26 mouse cellular contexts compared by ENCODE assay signal in the genomic region with DNA sequence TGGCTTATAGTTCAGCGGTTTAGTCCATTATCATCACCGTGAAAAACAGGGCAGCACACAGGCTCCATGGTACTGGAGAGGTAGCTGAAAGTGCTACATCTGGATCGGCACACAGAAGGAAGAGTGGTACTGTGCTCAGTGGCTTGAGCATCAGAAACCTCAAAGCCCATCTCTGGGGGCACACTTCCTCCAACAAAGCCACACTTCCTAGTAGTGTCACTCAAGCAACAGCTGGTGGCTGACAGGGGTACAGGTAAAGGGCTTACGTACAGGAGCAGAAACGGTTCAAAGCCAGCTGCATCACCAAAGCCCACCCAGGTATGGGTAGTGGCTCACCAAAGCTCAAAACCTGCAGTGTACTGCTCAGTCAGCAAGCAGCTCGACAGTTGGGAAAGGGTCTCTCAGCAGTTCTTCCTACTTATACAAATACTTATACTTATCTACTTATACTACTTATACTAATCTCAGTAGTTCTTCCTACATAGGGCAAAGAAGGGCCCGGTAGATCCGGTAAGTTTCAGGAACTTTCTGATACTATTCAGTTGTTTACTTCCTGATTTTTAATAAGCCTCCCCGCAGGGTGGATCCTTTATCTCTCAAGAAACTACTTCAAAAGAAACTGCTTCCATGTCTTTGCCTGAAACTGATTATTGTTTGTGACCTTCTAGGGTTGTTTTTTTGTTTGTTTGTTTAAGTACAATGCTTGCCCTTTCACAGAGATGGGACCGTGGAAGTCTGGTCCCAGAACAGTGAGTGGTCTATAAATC.
A peak's percentile ranks its signal among the peaks of the same experiment; 100 is the strongest.
DNase-seq lines count a peak whose midpoint lies in the region; ATAC-seq and TF ChIP-seq lines count a peak whose summit lies in the region.
"Had no signal": no experiment of that assay in that cellular context is flagged by ENCODE, and none has a peak within 500 bp of the region (broad histone marks: within the 10 kb centered on the region; RNA-seq: fewer than 3 reads in every experiment).

No protein-coding gene starts in this region.

- peak; percentile 27 to 57; a peak in 3 of 4 replicates for TF ChIP-seq EP300 in MEL (IDR thresholded peaks at IDR 0.05; ENCODE audit: low read depth in 1 of 2, low read length in 2 of 2)
- TF ChIP-seq EP300 in lung, postnatal 0 days (IDR thresholded peaks at IDR 0.05): no peak

- H3K9ac ChIP-seq in forebrain, embryonic 16.5 days (replicated peaks; ENCODE audit: low read depth, low read length): no peak overlapping the region
- no peak overlapping the region for H3K9ac ChIP-seq in MEL (ENCODE audit: control insufficient read depth, low read depth, low read length, poor library complexity, severe bottlenecking)
- H3K9ac ChIP-seq in lung, postnatal 0 days (replicated peaks; ENCODE audit: low read depth): no peak overlapping the region
- H3K9ac ChIP-seq: embryonic facial prominence, embryonic 13.5 days; forebrain, postnatal 0 days; heart, embryonic 12.5 days; hindbrain, embryonic 14.5 days; lung, embryonic 15.5 days; midbrain, embryonic 13.5 days; neural tube, embryonic 15.5 days had no signal

- ATAC-seq in forebrain, embryonic 16.5 days: no peak
- ATAC-seq in megakaryocyte, adult 5-6 weeks (ENCODE audit: poor library complexity, severe bottlenecking): peak; percentile 47; the same call in 1 of the 2 replicates
- ATAC-seq in lung, postnatal 0 days: no peak
- ATAC-seq: forebrain, postnatal 0 days; intestine, postnatal 0 days; midbrain, embryonic 13.5 days had no signal

- H3K4me1 ChIP-seq in forebrain, embryonic 10.5 days: peaks cover 10% of the 10 kb centered on the region
- 0 out of 2 replicates have a peak, but pooled peaks cover 2% of the 10 kb centered on the region for H3K4me1 ChIP-seq in forebrain, embryonic 16.5 days (replicated peaks; ENCODE audit: control insufficient read depth, insufficient read depth, low read length)
- peaks cover 9 to 17% of the 10 kb centered on the region in 2 experiments; a peak in 3 of 4 replicates for H3K4me1 ChIP-seq in MEL (ENCODE audit: control insufficient read depth in 1 of 2, insufficient read depth in 2 of 2, low read length in 2 of 2)
- H3K4me1 ChIP-seq in lung, postnatal 0 days (ENCODE audit: insufficient read depth, low read depth, low read length): no peaks in the 10 kb centered on the region
- H3K4me1 ChIP-seq: heart, embryonic 12.5 days; lung, embryonic 15.5 days; neural tube, embryonic 15.5 days had no signal

- no peaks in the 10 kb centered on the region for H3K9me3 ChIP-seq in forebrain, embryonic 10.5 days
- H3K9me3 ChIP-seq in forebrain, embryonic 16.5 days (ENCODE audit: control insufficient read depth, low read length): no peaks in the 10 kb centered on the region
- no peaks in the 10 kb centered on the region for H3K9me3 ChIP-seq in MEL (replicated peaks; ENCODE audit: insufficient read depth, low read length)
- H3K9me3 ChIP-seq in lung, postnatal 0 days (ENCODE audit: low read length): no peaks in the 10 kb centered on the region
- H3K9me3 ChIP-seq: embryonic facial prominence, embryonic 13.5 days; heart, embryonic 12.5 days; lung, embryonic 15.5 days; midbrain, embryonic 13.5 days; neural tube, embryonic 15.5 days had no signal

- TF ChIP-seq CTCF in MEL (IDR thresholded peaks at IDR 0.05 in 2 of 3, conservative IDR thresholded peaks at IDR 0.05 in 1 of 3; ENCODE audit: control insufficient read depth in 1 of 3, insufficient read depth in 1 of 3, low read depth in 2 of 3, low read length in 3 of 3, poor library complexity in 1 of 3, severe bottlenecking in 1 of 3): no peak
- TF ChIP-seq CTCF in lung, postnatal 0 days (IDR thresholded peaks at IDR 0.05): no peak

- WGBS in forebrain, embryonic 10.5 days: 89% methylated on average over 10 of the region's 10 CpGs
- 91% methylated on average over 10 of the region's 10 CpGs for WGBS in forebrain, embryonic 16.5 days
- 70% methylated on average over 10 of the region's 10 CpGs for WGBS in lung, postnatal 0 days

- H3K4me2 ChIP-seq in forebrain, embryonic 16.5 days (ENCODE audit: low read length): no peak overlapping the region
- no peak overlapping the region for H3K4me2 ChIP-seq in lung, postnatal 0 days (replicated peaks; ENCODE audit: low read depth, low read length)
- H3K4me2 ChIP-seq: embryonic facial prominence, embryonic 13.5 days; heart, embryonic 12.5 days; hindbrain, embryonic 14.5 days; lung, embryonic 15.5 days; midbrain, embryonic 13.5 days; neural tube, embryonic 15.5 days had no signal

- no peak overlapping the region for H3K4me3 ChIP-seq in forebrain, embryonic 10.5 days
- no peak overlapping the region for H3K4me3 ChIP-seq in forebrain, embryonic 16.5 days (replicated peaks; ENCODE audit: low read length)
- H3K4me3 ChIP-seq in MEL (ENCODE audit: control insufficient read depth in 1 of 2, insufficient read depth in 1 of 2, low read depth in 2 of 2, low read length in 2 of 2): no peak overlapping the region
- no peak overlapping the region for H3K4me3 ChIP-seq in lung, postnatal 0 days (ENCODE audit: low read depth, low read length)
- H3K4me3 ChIP-seq: embryonic facial prominence, embryonic 13.5 days; heart, embryonic 12.5 days; lung, embryonic 15.5 days; midbrain, embryonic 13.5 days; neural tube, embryonic 15.5 days had no signal

- no peaks in the 10 kb centered on the region for H3K27me3 ChIP-seq in forebrain, embryonic 10.5 days (ENCODE audit: poor library complexity, severe bottlenecking)
- H3K27me3 ChIP-seq in forebrain, embryonic 16.5 days (replicated peaks; ENCODE audit: control insufficient read depth, insufficient read depth, low read length): no peaks in the 10 kb centered on the region
- no peaks in the 10 kb centered on the region for H3K27me3 ChIP-seq in MEL (ENCODE audit: control insufficient read depth in 1 of 2, insufficient read depth in 2 of 2, low read length in 2 of 2)
- no peaks in the 10 kb centered on the region for H3K27me3 ChIP-seq in lung, postnatal 0 days (replicated peaks; ENCODE audit: insufficient read depth, low read length)
- H3K27me3 ChIP-seq: embryonic facial prominence, embryonic 13.5 days; heart, embryonic 12.5 days; lung, embryonic 15.5 days; midbrain, embryonic 13.5 days; neural tube, embryonic 15.5 days had no signal

- no peak for TF ChIP-seq POLR2A in MEL (IDR thresholded peaks at IDR 0.05; ENCODE audit: control insufficient read depth in 1 of 2, insufficient read depth in 1 of 2, low read depth in 1 of 2, low read length in 2 of 2, poor library complexity in 1 of 2)

- no peak for TF ChIP-seq RAD21 in MEL (IDR thresholded peaks at IDR 0.05; ENCODE audit: low read depth, low read length)

- H3K79me2 ChIP-seq in MEL (ENCODE audit: control insufficient read depth, insufficient read depth, low read length, poor library complexity): no peaks in the 10 kb centered on the region

- DNase-seq in forebrain, embryonic 10.5 days (ENCODE audit: extremely low spot score, low spot score): no peak
- peak; percentile 61 for DNase-seq in MEL (ENCODE audit: low read depth, low spot score)
- DNase-seq in thymus, postnatal 25 days: peak; percentile 26
- DNase-seq in adrenal gland, postnatal 4 days (ENCODE audit: low spot score in 2 of 2): no peak
- no peak for DNase-seq in right cerebral cortex, postnatal 14 days
- DNase-seq in lung, postnatal 0 days (ENCODE audit: low spot score): no peak
- DNase-seq: adrenal gland, adult 2 months; cerebellum, adult 9-10 months; cerebellum, postnatal 36 days; forebrain, postnatal 0 days; gastrocnemius, postnatal 14 days; heart, adult 18-20 months; heart, postnatal 4 days; kidney, postnatal 14 days; layer of hippocampus, adult 9-11 months; liver; lung, postnatal 36 days had no signal

- H3K36me3 ChIP-seq in forebrain, embryonic 10.5 days (replicated peaks): no peaks in the 10 kb centered on the region
- H3K36me3 ChIP-seq in forebrain, embryonic 16.5 days (ENCODE audit: control insufficient read depth, insufficient read depth): no peaks in the 10 kb centered on the region
- peaks cover 0 to 11% of the 10 kb centered on the region in 2 experiments; a peak in 2 of 4 replicates for H3K36me3 ChIP-seq in MEL (ENCODE audit: control insufficient read depth in 1 of 2, insufficient read depth in 2 of 2, low read length in 2 of 2)
- no peaks in the 10 kb centered on the region for H3K36me3 ChIP-seq in lung, postnatal 0 days (ENCODE audit: insufficient read depth, low read length)
- H3K36me3 ChIP-seq: embryonic facial prominence, embryonic 13.5 days; heart, embryonic 12.5 days; lung, embryonic 15.5 days; midbrain, embryonic 13.5 days; neural tube, embryonic 15.5 days had no signal

- H3K27ac ChIP-seq in forebrain, embryonic 10.5 days: 0 out of 2 replicates have a peak overlapping the region, but pooled peaks have one; percentile 30
- no peak overlapping the region for H3K27ac ChIP-seq in forebrain, embryonic 16.5 days (ENCODE audit: low read length)
- peak overlapping the region; percentile 25; the same call in 1 of the 2 replicates for H3K27ac ChIP-seq in MEL (ENCODE audit: control insufficient read depth, low read depth, low read length)
- H3K27ac ChIP-seq in lung, postnatal 0 days (ENCODE audit: low read length): no peak overlapping the region
- H3K27ac ChIP-seq: embryonic facial prominence, embryonic 13.5 days; hindbrain, embryonic 14.5 days; lung, embryonic 15.5 days; midbrain, embryonic 13.5 days; neural tube, embryonic 15.5 days had no signal

TF ChIP-seq in MEL, 35 proteins besides CTCF, POLR2A, EP300 and RAD21:
- TF ChIP-seq RCOR1 (IDR thresholded peaks at IDR 0.05; ENCODE audit: low read depth, low read length) (0 out of 2 replicates have a peak, but pooled peaks have one; percentile 8), TCF12 (IDR thresholded peaks at IDR 0.05; ENCODE audit: low read depth, low read length) (0 out of 2 replicates have a peak, but pooled peaks have one; percentile 16), GATA1 (IDR thresholded peaks at IDR 0.05; ENCODE audit: low read depth, low read length) (peak; percentile 36; the same call in 1 of the 2 replicates), MAZ (IDR thresholded peaks at IDR 0.05; ENCODE audit: low read depth, low read length) (no peak), ELF1 (IDR thresholded peaks at IDR 0.05; ENCODE audit: low read depth, low read length) (peak; percentile 45; the same call in 1 of the 2 replicates), POLR2AphosphoS5 (IDR thresholded peaks at IDR 0.05; ENCODE audit: borderline replicate concordance, low read depth, low read length) (no peak)

Comparison
In these comparisons a context has a peak if more than half of its experiments do, and no peak if none do; other contexts are left out.
1. H3K27ac ChIP-seq: peak in forebrain, embryonic 10.5 days (single experiment) and MEL (single experiment); none in forebrain, embryonic 16.5 days (single experiment) and lung, postnatal 0 days (single experiment).
2. DNase-seq: peak in MEL (single experiment) and thymus, postnatal 25 days (single experiment); none in forebrain, embryonic 10.5 days (single experiment), adrenal gland, postnatal 4 days (0 of 2), right cerebral cortex, postnatal 14 days (single experiment) and lung, postnatal 0 days (single experiment).